Mouse (Mus musculus) inflammation-experienced regulatory T-cells, adult 6 months (primary cell): ENCODE data around the gene Dapk2. TPM values are rescaled to one million over a fixed set of nuclear protein-coding genes. Genes with fewer than 3 reads are reported as not detected.

Experiments used
- ATAC-seq: one replicate; pipeline ENCODE4 v1.8.0; 2017
- polyA plus RNA-seq, 3 experiments: library from polyadenylated mRNA; unstranded; fragments of 100-300 nt; shearing (Covaris generic); gene quantifications; one replicate each; pipeline ENCODE4 v1.2.1; 2017

The Dapk2 gene
- polyA plus RNA-seq, 3 experiments from 2014 or later: 0.44 to 8.2 (median 1.5) TPM

DNA sequence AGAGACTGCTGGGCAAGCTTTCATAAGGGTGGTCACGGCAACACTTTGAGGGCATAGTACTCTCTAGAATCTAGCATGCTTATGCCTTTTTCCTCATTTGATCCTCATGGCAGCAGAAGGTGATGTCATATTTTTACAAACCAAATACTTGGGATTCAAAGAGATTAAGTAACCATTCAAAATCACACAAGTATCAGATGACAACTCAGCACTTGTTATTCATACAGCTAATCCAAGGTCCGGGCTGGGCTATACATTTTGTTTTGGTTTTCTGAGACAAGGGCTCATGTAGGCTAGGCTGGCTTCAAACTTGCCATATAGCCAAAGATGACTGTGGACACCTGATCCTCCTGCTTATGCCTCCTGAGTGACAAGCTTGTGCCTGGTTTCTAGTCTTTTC lies 78.6 kb downstream of the Dapk2 start:
- ATAC-seq: no peak

DNA sequence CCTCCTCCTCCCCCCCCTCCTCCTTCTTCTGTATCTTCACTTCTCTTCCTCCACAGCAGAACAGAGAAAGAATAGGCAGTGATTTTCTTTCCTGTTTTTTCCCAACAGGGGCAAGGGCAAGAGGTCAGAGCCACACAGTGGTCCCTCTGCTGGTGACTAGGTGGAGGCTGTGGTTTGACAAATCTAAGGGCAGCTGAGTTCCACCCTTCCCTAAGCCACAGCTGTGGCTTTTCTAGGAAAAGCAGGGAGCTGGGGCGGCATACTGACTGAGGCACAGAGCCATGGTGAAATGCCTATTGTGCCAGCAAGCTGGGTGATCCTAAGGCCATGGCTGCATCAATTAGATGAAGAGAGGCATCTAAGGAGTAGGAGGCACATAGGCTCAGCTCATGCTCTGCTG lies 79.7 kb downstream of the Dapk2 start:
- ATAC-seq: no peak

DNA sequence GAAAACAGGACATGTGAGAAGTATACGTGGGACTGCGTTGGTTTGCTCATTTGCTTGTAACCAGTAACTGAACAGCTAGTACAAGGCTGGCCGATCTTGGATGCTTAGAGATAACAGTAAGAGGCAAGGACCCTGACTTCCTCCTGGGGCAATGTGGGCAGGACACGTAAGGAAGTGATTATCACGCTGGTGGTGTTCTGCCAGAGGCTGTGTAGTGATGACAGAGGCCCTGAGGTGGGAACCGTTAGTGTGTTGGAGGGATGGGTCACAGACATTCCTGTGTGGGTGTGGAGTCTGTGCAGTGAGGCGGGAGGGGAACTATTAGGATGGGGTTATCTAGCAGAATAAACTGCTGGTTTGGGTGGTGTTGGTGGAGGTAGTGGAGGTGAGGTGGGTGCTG lies 81.2 kb downstream of the Dapk2 start:
- ATAC-seq: no peak

DNA sequence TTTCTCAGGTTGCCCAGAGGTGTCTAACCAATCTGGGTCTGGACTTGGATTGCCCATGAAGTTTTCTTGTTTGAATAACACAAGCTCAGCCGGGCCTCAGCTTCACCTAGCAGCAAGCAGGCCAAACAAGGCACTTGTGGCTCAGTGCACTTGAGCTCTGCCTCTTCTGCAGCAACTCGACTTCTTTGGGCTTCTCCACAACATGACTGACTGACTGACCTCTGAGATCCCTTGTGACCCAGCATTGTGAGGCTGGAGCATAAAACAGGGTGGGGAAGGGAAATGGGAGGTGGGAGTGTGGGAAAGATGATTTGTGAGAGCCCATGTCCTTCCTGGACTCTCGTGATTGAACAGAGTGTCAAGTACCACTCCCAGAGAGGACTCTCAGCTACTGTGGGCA lies 81.7 kb downstream of the Dapk2 start:
- no peak for ATAC-seq

DNA sequence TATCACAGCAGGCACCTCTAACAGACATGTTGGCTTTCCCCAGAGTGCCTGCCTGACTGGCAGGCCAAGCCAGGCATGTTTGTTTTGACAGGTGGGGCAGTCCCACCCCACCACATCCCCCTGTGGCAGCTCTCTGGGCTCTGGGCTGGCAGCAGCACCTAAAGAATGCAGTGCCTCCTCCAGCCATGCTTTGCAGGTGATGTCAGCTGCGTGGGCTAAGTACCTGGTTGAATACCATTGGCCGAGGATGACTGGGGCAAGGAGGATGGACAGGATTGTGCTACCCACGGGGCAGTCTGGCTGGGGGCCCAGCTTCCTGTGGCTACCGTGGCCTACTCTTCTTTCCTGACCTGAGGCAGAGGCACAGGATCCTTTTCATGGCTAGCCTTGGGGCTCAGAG lies 82.5 kb downstream of the Dapk2 start:
- ATAC-seq: no peak

DNA sequence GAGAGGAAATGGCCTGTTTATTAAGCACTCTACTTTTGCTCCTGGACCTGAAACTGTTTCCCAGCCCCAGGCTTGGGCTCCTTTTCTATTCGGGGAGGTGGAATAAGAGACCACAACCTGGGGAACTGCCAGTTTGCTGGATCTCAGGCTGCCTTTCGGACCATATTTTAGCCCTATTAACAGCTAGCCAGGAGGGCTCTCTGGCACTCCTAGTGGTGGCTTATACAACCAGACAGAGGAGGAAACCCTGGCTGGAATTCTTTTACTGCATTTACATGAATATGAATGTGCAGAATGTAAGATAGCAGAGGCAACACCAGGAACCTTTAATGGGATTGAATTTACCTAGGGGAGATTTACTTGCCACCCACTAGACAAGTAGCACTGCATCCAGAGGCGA lies 83.0 kb downstream of the Dapk2 start:
- ATAC-seq: no peak

DNA sequence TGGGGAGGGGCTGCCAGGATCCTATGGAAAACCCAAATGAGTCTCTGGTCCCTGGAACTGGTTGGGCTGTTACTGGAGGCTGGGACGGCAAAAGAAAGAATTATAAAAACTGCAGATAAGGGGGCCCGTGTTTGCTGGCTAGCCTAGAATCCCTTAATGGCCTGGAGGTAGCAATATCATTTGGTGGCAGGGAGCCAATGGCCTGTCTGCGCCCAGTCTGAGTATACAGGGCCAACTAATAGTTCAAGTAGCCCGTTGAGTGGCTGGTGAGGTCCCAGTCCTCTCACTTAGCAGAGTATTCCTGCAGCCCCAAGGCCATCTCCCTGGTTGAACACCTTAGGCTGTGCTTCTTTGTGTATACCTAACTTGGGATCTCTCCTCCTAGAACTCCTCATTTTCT lies 83.7 kb downstream of the Dapk2 start:
- no peak for ATAC-seq

DNA sequence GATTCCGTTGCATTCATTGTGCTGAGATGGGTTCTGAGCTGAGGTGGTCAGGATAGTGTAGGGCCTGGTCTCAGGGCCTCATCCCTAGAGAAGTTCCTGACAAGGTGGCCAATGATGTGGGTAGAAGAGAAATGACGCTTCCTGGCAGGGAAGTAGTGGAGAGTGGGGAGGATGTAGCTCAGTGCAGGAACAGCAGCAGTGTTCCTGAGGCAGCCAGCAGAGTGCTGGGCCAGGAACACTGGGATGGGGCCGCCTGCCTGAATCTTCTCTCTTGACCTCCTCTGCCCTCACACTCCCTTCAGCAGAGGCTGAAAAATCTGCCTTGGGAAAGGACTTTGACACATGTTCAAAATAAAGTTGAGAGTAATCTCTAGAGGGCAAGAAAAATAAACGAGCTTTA lies 85.2 kb downstream of the Dapk2 start:
- no peak for ATAC-seq

DNA sequence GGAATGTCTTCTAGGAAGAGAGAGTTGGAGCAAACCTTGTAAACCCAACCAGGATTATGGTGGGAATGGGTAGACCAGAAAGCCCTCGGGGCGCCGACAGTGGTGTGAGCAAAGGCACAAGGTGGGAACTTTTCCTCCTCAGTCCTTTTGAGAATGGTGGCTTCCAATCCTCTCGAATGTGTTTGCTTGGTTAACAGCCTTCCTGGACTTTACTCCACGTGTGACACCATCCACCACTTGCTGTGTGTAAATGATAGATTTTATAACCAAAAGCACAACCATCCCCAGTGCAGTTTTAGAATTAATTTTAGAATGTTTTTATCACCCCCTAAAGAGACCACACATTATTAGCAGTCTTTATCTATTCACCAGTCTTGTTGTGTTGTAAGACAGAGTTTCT lies 86.1 kb downstream of the Dapk2 start:
- ATAC-seq: no peak

DNA sequence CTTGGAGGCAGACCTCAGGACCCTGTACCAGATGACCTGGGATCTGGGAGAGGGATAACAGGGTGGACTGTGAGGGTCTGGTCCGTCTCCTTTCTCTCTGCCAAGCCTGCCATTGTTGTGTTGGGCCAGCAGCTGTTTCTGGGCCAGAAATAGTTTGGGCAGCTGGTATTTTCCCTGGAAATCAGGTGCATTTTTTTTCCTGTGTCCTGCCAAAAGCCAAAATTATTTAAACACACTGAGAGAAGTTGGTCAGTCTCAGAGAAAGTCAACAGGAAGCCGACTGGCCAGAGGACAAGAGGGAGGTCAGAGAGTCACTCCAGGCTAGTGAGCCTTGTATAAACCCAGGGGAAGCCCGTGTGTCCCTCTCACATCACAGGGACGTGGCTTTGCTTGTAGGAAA lies 87.7 kb downstream of the Dapk2 start:
- no peak for ATAC-seq

DNA sequence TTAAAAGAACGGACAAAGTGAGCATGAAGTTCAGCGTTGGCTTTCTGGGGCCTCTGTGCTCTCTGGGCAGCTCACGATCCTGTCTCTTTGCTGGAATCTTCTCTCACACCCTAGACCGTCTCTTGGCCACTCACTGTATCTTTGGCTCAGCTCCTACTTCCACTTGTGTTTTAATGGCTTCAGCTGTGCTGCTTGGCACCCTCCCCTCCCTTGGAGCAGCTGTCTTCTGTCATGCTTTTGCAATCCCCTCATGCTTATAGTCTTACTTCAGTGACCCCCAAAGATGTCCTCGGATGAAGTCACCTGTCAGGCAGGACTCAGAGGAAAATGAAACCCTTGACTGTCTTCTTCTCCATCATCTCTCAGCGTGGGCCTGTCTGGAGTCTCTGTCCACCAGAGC lies 91.3 kb downstream of the Dapk2 start:
- ATAC-seq: no peak

DNA sequence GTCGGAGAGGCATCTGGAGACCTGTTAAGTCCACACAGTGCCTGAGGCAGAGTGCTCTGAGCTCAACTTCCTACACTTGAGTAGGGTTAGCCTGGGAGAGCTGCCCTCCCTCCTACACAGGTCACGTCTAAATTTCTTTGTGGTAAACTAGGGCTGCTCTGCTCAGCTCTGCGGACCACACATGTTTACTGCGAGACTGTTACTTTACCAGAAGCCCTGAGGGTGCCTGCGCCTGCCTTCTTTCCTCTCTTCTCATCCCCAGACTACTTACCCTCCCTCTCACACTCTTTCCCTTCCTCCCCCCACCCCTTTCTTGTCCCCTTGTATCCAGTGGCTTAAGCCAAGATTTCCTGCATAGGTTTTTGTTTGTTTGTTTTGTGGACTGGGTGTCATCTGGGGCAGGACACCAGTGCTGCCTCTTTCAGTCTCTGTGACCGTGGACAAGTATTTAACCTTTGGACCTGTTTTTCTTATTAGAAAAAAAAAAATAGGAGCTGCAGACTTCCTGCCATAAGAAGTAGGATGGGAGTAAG lies 93.2 kb downstream of the Dapk2 start:
- no peak for ATAC-seq

DNA sequence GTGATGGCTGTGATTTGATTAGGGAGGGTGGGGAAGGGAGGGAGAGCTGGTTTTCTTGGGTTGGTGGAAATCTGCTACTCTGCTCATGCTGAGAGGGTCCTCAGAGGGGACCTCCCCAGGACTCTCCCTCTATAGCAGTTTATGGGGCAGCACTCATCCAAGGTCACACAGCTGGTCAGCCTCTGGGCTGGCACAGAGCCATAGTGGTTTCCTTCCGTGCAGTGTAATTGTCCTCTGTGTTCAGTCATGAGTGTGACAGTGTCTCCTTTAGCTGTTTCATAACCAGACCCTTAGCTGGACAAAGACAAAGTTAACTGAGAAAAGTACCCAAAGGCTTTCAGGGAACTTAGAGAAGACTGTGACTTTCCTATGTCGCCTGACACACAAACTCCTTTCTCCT lies 103.7 kb downstream of the Dapk2 start:
- ATAC-seq: no peak

DNA sequence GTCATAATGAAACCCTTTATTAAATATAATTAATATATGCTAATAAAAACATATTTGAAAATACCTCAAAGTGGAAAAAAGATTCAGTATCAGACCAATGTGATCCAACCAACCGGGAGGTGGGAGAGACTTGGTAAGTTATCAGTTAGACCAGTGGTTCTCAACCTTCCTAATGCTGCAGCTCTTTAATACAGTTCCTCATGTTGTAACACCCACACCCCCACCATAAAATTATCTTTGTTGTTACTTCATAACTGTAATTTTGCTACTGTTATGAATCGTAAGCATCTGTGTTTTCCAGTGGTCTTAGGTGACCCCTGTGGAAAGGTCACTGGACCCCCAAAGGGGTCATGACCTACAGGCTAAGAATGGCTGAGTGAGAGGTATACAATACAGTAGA lies 105.7 kb downstream of the Dapk2 start:
- no peak for ATAC-seq

DNA sequence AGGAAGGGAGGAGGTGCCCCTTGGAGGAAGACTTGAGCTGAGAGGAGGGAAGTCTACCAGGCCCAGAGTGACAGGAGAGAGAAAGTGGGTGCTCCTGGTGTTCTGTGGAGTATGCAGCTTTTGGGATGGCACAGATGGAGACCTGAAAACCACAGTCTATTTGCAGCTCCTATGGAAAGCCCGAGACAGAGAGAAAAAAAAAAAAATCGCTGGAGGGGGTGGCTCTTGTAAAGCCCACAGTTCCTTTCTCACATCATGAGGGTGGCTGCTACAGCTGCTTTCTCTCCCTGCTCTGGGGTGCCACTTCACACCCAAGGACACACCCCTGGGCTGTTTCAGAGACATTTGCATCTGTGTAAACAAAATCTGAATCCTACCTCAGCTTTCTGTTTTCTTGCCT lies 107.6 kb downstream of the Dapk2 start:
- ATAC-seq: no peak

DNA sequence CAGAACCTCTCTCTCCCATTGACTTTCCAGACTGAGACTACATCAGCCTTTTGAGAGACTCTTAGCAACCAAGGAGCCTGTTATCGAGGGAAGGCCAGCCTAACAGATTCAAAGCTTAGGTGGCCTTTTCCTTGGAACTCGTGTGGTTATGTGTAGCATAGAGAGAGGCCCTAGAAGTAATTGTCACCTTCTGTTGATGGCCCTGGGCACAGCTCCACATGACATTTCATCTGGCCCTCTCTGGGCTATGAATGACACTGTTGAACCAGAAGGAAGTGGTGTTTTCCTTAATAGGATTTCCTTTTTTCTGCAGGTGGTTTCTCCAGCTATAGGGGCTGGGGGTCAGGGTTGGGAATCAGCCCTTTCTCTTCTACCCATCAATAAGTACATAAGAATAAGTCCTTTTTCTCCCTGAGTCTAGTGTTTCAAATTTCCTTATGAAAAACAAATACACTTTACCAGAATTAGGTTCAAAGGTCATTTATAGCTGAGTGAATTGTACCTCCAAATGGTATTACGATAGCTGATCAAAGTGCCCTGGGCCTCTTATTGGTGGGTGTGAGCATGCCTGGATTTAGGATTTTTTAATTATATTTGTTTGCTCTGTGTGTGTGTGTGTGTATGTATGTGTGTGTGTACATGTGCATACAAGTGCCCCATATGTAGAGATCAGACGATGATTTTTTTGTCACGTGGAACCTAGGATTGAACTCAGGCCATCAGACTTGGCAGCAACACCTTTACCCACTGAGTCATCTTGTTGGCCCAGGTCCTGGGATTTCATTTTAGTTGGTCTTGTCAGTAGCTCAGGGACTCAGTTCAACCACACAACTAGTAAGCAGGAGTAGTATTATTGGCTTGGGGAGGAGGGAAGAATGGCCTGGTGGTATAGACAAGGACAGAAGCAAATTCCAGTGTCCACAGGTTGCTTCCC lies 108.5 kb downstream of the Dapk2 start:
- ATAC-seq: no peak

DNA sequence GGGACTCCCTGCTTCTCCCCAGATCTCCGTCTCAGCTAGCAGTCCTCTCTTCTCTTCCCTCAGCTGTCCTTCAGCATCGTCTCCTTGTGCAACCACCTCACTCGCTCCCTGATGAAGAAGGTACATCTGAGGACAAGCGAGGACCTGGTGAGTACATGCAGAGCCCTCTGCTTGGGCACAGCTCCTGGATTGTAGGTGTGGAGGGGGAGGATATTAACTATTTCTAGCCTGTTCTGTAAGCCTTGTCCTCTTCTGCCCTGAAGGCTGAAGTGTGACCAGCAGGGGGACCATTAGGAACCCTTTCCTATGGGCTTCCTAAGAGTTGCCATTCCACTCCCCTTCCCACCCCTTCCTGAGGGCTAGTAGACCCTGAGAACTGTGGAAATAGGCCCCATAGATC lies 110.8 kb downstream of the Dapk2 start:
- no peak for ATAC-seq

DNA sequence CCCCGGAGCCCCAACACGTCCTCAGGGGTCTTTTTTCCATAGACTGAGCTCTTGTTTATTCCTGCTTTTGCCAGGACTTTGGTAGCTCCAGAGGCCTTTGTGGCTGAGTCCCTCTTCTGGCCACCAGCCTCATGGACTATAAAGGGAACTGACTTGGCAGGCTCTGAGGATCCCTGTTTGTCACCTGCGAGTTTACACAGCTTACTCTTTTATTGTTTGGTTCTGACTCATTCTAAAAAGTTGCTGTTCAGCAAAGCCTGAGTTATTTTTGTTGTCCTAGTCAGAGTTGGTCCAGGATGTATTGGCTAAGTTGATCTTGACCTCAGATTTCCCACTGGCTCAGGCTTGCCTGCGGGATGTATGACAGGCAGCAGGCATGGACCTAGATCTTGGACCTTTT lies 112.0 kb downstream of the Dapk2 start:
- no peak for ATAC-seq

DNA sequence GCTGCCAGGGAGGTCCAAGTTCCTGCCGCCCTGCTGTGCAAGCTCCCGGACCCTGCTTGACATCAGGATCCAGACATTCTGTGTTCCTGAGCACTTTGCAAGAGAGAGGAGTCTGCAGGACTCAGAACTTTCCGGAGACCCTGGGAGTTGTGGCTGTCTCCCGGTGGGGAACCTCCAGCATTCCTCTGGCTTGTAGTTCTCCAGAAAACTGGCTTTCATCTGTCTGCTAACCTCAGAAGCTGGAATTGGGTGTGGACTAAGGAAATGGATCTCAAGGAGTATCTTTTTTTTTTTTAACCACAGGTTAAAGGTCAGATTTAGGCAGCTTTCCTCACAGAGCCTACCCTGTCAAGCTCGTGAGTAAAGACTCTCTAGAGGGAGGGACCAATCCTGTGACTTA lies 113.7 kb downstream of the Dapk2 start:
- no peak for ATAC-seq

DNA sequence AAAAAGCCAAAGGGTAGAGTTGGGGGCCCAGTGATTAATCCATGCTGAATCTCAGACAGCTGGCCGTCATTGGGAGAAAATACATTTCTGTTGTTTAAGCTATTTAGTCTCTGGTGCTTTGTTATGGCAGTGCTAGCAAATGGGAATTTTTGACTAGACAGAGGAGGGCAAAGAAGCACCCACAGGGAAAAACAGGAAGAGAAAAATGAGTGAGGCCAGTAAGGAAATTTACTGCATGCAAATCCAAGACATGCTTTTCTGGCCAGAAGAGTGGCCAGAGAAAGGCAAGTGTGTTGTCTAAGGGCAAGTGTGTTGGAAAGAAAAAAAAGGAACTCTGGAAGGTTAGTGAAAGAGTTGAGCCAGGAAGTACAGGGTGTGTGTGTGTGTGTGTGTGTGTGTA lies 115.6 kb downstream of the Dapk2 start:
- ATAC-seq: no peak

DNA sequence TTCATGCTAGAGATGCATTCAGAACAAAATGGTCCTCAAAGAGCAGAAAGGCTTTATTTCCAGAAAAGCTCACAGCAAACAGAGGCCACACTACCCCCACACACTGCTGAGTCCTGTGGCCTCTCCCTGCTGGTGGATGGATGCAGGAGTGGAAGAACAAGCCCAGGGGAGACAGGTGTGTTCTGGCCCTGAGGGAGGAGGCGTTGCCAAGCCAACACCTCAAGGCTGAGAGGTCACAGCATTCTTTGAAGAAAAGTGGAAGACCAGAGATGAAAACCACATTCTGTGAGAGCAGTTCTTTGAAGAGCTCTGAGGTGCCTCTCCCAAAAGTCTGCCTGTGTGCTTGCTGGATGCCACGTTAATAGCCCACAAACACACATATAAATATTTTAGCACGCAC lies 116.6 kb downstream of the Dapk2 start:
- ATAC-seq: no peak

DNA sequence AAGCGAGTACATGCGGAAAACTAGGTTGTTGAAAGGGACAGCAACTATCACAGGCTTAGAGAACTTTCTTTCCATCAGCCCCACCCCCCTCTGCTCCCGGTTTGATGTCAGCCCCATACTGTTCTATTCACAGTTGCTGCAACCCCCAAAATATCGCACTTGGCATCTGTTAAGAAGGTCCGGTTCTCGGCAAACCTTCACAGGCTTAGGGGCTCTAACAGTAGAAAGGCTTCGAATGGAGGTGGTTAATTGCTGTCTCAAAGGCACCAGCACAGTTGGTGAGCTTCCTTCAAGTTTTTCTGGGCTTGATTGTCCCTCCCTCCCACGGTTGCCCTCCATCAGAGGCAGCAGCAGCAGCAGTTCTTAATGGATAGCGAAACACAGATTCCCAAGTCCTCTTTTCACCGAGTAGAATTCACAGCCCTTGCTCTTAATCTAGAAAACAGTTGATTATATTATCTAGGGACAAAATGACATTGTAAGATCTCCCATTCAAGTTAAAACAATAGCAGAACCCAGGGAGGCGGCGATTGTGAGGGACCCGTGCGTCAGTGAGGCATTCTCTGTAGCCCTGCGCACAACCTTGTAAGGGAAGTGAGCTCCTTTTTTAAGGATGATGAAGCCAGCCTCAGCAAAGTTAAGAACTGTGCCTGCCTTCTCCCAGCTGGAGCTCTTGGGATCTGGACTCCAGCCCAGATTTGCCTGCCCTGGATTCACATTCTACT lies 117.4 kb downstream of the Dapk2 start:
- no peak for ATAC-seq

DNA sequence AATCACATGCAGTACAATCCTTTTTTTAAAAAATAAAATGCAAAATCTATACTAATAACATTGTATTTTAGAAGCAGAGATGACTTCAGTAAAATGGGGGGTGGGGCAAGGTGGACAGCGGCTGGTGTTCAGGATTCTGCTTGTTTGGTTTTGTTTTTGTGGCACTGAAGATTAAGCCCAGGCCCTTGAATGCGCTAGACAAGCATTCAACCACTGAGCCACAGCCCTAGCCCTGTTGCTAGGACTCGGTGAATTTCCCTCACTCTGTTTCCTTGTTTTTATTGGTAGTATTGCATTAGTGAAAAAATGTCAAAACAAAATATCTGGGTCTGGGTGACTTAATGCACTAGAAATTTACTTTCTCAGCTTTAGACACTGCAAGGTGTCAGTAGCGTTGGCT lies 118.0 kb downstream of the Dapk2 start:
- ATAC-seq: no peak
